Mouse (Mus musculus): ENCODE data around the gene Pex11g. TPM values are rescaled to one million over a fixed set of nuclear protein-coding genes. Genes with fewer than 3 reads are reported as not detected.

Pex11g gene
- 10.7 and 10.8 TPM in 2 replicates for polyA plus RNA-seq (2015; fragmentation: Nextera tagmentation; extraction: Ambion mirVana)

DNA sequence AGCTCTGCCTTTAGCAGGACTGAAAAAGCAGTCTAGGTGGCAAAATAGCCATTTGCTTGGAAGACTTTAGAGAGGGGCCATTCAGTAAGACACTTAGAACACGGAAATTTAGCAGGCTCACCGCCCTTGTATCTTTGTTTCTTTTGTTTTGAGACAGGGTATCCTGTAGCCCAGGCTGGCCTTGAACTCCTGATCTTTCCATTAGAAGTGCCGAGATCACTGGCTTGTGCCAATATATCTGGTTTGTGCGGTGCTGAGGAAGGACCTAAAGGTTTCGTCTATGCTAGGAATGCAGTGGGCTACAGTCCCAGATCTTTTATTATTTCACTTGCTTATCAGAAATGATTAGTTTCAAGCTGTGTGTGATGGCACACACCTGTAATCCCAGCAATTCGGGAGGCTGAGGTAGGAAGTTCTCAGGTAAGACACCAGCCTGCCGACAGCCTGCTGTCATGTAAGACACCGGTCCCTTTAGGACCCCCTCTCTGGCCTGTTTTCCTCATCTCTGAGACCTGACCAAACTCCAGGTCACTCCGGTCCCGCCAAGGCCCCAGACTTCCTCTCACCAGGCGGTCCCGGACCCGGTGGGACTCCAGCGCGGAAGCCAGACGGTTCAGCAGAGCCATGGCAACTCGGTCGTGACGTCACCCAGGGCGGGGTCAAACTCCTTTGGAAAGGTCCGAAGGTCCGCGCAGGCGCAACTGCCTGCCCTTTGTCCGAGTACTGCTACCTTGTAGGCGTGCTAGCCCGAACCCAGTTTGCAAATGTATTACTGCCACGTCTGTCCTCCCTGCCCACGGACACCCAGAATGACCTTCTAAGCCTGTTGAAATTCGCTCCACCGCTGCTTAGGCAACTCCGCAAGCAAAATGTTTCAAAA is at the start of gene Pex11g:
Pex11g (minus strand) TSS at position 675 of the 880 bp plus-strand sequence.
- peak within 1 kb of the TSS; percentile 67 for H3K27ac ChIP-seq
- no peaks in the 10 kb centered on the region for H3K36me3 ChIP-seq
- H3K4me2 ChIP-seq: peak within 1 kb of the TSS; percentile 67
- no peaks in the 10 kb centered on the region for H3K9me3 ChIP-seq
- H3K4me3 ChIP-seq (replicated peaks): peak within 1 kb of the TSS; percentile 52
- H3K27me3 ChIP-seq (replicated peaks): no peaks in the 10 kb centered on the region
- no peaks in the 10 kb centered on the region for H3K4me1 ChIP-seq
- peak within 1 kb of the TSS; percentile 45; the same call in 1 of the 2 replicates for H3K9ac ChIP-seq
- 6% methylated on average over 32 of the region's 32 CpGs for WGBS
- ATAC-seq (ENCODE audit: insufficient read depth, low FRiP score, low read depth): peak; percentile 94

GRCm38 (mm10) chr8:3517117-3517495 is 49.6 kb upstream of the Pex11g start:
- Histone ChIP-seq H3K4me1 (peaks cover 5% of the 10 kb centered on the region; the same call in 1 of the 2 replicates), H3K27me3 (replicated peaks) (no peaks in the 10 kb centered on the region), H3K9ac (peak overlapping the region; percentile 9; the same call in 1 of the 2 replicates), H3K4me2 (peak overlapping the region; percentile 98), H3K27ac (peak overlapping the region; percentile 82), H3K36me3 (no peaks in the 10 kb centered on the region), H3K9me3 (no peaks in the 10 kb centered on the region), H3K4me3 (replicated peaks) (peak overlapping the region; percentile 67)
- WGBS: 4% methylated on average over 16 of the region's 16 CpGs
- no peak; the same call in 1 of the 2 replicates for ATAC-seq (ENCODE audit: insufficient read depth, low FRiP score, low read depth)

DNA sequence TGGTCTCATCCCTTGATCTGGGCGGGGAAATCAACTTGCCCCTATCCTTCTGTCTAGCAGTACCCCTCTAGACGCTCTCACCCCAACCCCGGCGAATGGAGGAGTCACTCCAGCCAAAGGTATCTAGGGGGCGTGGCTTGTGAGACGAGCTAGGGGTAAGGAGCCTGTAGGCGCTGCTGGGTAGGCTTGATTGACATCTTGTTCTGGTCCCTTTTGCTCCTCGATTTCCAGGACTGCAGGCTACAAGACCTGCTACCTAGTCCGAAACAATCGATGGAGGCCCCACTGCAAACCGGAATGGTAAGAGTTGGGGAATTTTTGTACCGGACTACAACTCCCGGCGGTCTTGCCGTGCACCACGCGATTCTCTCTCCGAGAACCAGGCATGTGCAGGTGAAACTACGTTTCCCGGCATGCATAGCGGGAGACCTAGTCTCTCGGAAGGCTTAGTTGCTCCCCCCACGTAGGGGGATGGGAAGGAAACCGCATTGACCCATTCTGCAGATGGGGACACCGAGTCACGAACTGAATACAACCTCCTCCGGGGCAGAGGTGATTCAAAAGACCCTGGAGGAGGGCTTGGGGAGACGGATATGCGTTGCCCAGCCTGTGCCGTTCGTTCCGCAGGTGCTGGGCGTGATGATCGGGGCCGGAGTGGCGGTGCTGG is 49.1 kb upstream of the Pex11g start:
- no peaks in the 10 kb centered on the region for H3K36me3 ChIP-seq
- H3K27ac ChIP-seq: peak overlapping the region; percentile 82
- peak overlapping the region; percentile 98 for H3K4me2 ChIP-seq
- peaks cover 5% of the 10 kb centered on the region; the same call in 1 of the 2 replicates for H3K4me1 ChIP-seq
- peak overlapping the region; percentile 44 for H3K9ac ChIP-seq
- ATAC-seq (ENCODE audit: insufficient read depth, low FRiP score, low read depth): peak; percentile 85
- H3K4me3 ChIP-seq (replicated peaks): peak overlapping the region; percentile 67
- under 1% methylated on average over 36 of the region's 36 CpGs for WGBS
- H3K27me3 ChIP-seq (replicated peaks): no peaks in the 10 kb centered on the region
- no peaks in the 10 kb centered on the region for H3K9me3 ChIP-seq

GRCm38 (mm10) chr8:3515771-3516417 is 48.4 kb upstream of the Pex11g start:
- Histone ChIP-seq H3K36me3 (no peaks in the 10 kb centered on the region), H3K4me3 (replicated peaks) (peak overlapping the region; percentile 67), H3K27ac (peak overlapping the region; percentile 82), H3K27me3 (replicated peaks) (no peaks in the 10 kb centered on the region), H3K9me3 (no peaks in the 10 kb centered on the region), H3K9ac (peak overlapping the region; percentile 44), H3K4me2 (peak overlapping the region; percentile 98), H3K4me1 (peaks cover 5% of the 10 kb centered on the region; the same call in 1 of the 2 replicates)
- peak; percentile 4; the same call in 1 of the 2 replicates for ATAC-seq (ENCODE audit: insufficient read depth, low FRiP score, low read depth)
- under 1% methylated on average over 25 of the region's 25 CpGs for WGBS

GRCm38 (mm10) chr8:3515260-3515671 is 47.8 kb upstream of the Pex11g start, which contains the start of gene Pnpla6:
Pnpla6 (plus strand) TSS chr8:3515384.
- peak; percentile 75 for ATAC-seq (ENCODE audit: insufficient read depth, low FRiP score, low read depth)

DNA sequence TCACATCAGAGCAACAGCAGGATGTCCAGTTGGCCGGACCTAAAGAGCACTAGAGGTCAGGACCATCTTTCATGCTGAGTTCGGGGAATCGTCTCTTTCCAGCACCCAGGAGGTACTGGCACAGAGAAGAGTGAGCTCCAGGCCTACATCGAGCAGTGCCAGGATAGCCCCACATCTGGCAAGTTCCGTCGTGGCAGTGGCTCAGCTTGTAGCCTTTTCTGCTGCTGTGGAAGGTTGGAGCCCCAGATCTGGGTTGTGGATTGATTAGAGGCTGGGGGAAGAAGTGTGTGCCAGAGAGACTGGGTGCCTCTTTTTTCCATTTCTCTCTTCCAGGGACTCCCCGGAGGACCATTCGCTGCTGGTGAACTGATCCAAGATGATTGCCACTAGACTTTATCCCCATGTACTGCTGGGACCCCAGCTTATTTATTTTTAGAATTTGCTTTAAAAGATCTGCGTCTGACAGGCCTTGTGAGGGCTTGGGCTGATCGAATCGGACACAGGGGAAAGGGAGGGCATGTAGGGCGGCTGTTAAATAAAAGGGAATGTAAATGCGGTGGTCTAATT is 47.3 kb upstream of the Pex11g start:
- no peaks in the 10 kb centered on the region for H3K27me3 ChIP-seq (replicated peaks)
- ATAC-seq (ENCODE audit: insufficient read depth, low FRiP score, low read depth): no peak
- peaks cover 5% of the 10 kb centered on the region; the same call in 1 of the 2 replicates for H3K4me1 ChIP-seq
- H3K9me3 ChIP-seq: no peaks in the 10 kb centered on the region
- H3K4me2 ChIP-seq: peak overlapping the region; percentile 98
- whole genome bisulfite sequencing: 35% methylated on average over 13 of the region's 13 CpGs
- peak overlapping the region; percentile 67 for H3K4me3 ChIP-seq (replicated peaks)
- no peak overlapping the region for H3K9ac ChIP-seq
- peaks cover 2% of the 10 kb centered on the region; the same call in 1 of the 2 replicates for H3K36me3 ChIP-seq
- no peak overlapping the region for H3K27ac ChIP-seq

More at GRCm38 (mm10) chr8:3515260-3515671, 47.8 kb upstream of the Pex11g start, which contains the start of gene Pnpla6:
- WGBS: under 1% methylated on average over 25 of the region's 25 CpGs
- H3K9me3 ChIP-seq: no peaks in the 10 kb centered on the region
- peak within 1 kb of the TSS; percentile 98 for H3K4me2 ChIP-seq
- peak within 1 kb of the TSS; percentile 67 for H3K4me3 ChIP-seq (replicated peaks)
- peaks cover 5% of the 10 kb centered on the region; the same call in 1 of the 2 replicates for H3K4me1 ChIP-seq
- no peaks in the 10 kb centered on the region for H3K27me3 ChIP-seq (replicated peaks)
- H3K36me3 ChIP-seq: no peaks in the 10 kb centered on the region
- H3K27ac ChIP-seq: peak within 1 kb of the TSS; percentile 82
- H3K9ac ChIP-seq: peak within 1 kb of the TSS; percentile 44

GRCm38 (mm10) chr8:3507979-3508754 is 40.7 kb upstream of the Pex11g start:
- ATAC-seq (ENCODE audit: insufficient read depth, low FRiP score, low read depth): peak; percentile 36; the same call in 1 of the 2 replicates
- H3K4me3 ChIP-seq (replicated peaks): no peak overlapping the region
- no peak overlapping the region for H3K4me2 ChIP-seq
- peaks cover 26% of the 10 kb centered on the region for H3K36me3 ChIP-seq
- no peak overlapping the region for H3K27ac ChIP-seq
- no peak overlapping the region for H3K9ac ChIP-seq
- no peaks in the 10 kb centered on the region for H3K9me3 ChIP-seq
- no peaks in the 10 kb centered on the region for H3K4me1 ChIP-seq
- no peaks in the 10 kb centered on the region for H3K27me3 ChIP-seq (replicated peaks)
- 79% methylated on average over 6 of the region's 6 CpGs for WGBS

DNA sequence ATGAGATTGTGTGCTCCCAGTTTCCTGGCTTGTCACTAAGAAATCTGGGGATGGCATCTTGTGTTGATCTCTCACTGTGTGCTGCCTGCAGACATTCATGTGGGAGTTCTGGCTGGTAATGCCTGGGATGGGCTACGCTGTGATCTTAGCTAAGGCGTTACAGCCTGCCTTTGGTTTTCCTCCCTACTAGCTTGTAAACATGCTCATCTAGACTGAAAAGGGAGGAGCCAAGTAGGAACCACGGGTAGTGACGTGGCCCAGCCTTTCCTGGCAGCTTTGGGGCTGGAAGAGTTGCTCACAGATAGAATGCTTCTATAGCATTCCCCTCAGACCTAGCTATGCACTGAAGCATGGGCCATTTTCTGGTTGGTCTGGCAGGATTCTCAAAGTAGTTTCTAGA is 34.7 kb upstream of the Pex11g start:
- ATAC-seq (ENCODE audit: insufficient read depth, low FRiP score, low read depth): no peak
- 57% methylated on average over 4 of the region's 4 CpGs for WGBS
- H3K4me2 ChIP-seq: no peak overlapping the region
- no peaks in the 10 kb centered on the region for H3K9me3 ChIP-seq
- no peak overlapping the region for H3K4me3 ChIP-seq (replicated peaks)
- peaks cover 15% of the 10 kb centered on the region for H3K4me1 ChIP-seq
- no peak overlapping the region for H3K9ac ChIP-seq
- H3K27ac ChIP-seq: no peak overlapping the region
- peaks cover 11% of the 10 kb centered on the region for H3K36me3 ChIP-seq
- H3K27me3 ChIP-seq (replicated peaks): no peaks in the 10 kb centered on the region

- H3K36me3 ChIP-seq: peaks cover 13% of the 10 kb centered on the region
- H3K4me2 ChIP-seq: peak within 1 kb of the TSS; percentile 79
- no peaks in the 10 kb centered on the region for H3K27me3 ChIP-seq (replicated peaks)
- peak within 1 kb of the TSS; percentile 90 for H3K4me3 ChIP-seq (replicated peaks)
- peak within 1 kb of the TSS; percentile 80 for H3K9ac ChIP-seq
- under 1% methylated on average over 60 of the region's 70 CpGs for WGBS
- H3K4me1 ChIP-seq: peaks cover 15% of the 10 kb centered on the region
- ATAC-seq (ENCODE audit: insufficient read depth, low FRiP score, low read depth): peak; percentile 89
- H3K27ac ChIP-seq: peak within 1 kb of the TSS; percentile 80
- H3K9me3 ChIP-seq: no peaks in the 10 kb centered on the region
Observed at GRCm38 (mm10) chr8:3500235-3501090, 33.0 kb upstream of the Pex11g start, which contains the start of gene Mcoln1. Mcoln1 (plus strand) TSS chr8:3500457.

GRCm38 (mm10) chr8:3499751-3500150 is 32.3 kb upstream of the Pex11g start:
- Histone ChIP-seq H3K9ac (peak overlapping the region; percentile 27; the same call in 1 of the 2 replicates), H3K36me3 (peaks cover 16% of the 10 kb centered on the region), H3K27ac (peak overlapping the region; percentile 80), H3K27me3 (replicated peaks) (no peaks in the 10 kb centered on the region), H3K4me2 (peak overlapping the region; percentile 56), H3K4me3 (replicated peaks) (peak overlapping the region; percentile 90), H3K9me3 (no peaks in the 10 kb centered on the region), H3K4me1 (peaks cover 15% of the 10 kb centered on the region)
- WGBS: 6% methylated on average over 8 of the region's 8 CpGs
- ATAC-seq (ENCODE audit: insufficient read depth, low FRiP score, low read depth): peak; percentile 20

Data from stomach, embryonic 15.5 days (tissue).